Mouse (Mus musculus) lung, postnatal 0 days (tissue): ENCODE measurements around the gene Tuba3a.

Experiments used
- CTCF ChIP-seq: IDR thresholded peaks from 2 replicates; pipeline ENCODE4 v1.5.1; 2016; ENCODE audit warnings: antibody characterized with exemption, mild to moderate bottlenecking
- EP300 ChIP-seq: IDR thresholded peaks from 2 replicates; pipeline ENCODE4 v1.6.1; 2016; ENCODE audit warnings: antibody characterized with exemption, mild to moderate bottlenecking, control low read depth

- no peak for TF ChIP-seq CTCF
- TF ChIP-seq EP300: no peak
Measured at GRCm38 (mm10) chr6:125231117-125232044, 54.5 kb downstream of the Tuba3a start, which contains the start of gene Tapbpl.
